Mouse (Mus musculus) liver, embryonic 14.5 days (tissue): ENCODE measurements around the gene Adgre4. TPM values are rescaled to one million over a fixed set of nuclear protein-coding genes. Genes with fewer than 3 reads are reported as not detected.
A peak's percentile ranks its signal among the peaks of the same experiment; 100 is the strongest.
"Not testable (repeated sequence)": the region's sequence is repeated elsewhere in the genome, so short reads cannot be mapped to it uniquely, and the experiment has no call there.

Source experiments
- ATAC-seq: fragments of 200-750 bp; cut with Nextera tagmentation; 2 replicates; pipeline ENCODE4 v1.8.0; 2017; ENCODE audit warnings: moderate number of reproducible peaks, mild to moderate bottlenecking, moderate library complexity; ENCODE audit not compliant: insufficient read depth
- DNase-seq, 3 experiments: peaks; one replicate each; pipeline ENCODE4 v3.0.0-alpha.2; 2012 to 2013; ENCODE audit warnings: low read depth in 3 of 3, low spot score in 3 of 3
- H3K27ac ChIP-seq: fragments of 300-500 bp; sonication (generic); 2 replicates; pipeline ENCODE4 v1.5.1; 2014; ENCODE audit warnings: moderate library complexity, mild to moderate bottlenecking, control low read depth, inconsistent platforms
- H3K27me3 ChIP-seq: fragments of 300-500 bp; sonication (generic); 2 replicates; pipeline ENCODE4 v1.6.1; 2014; ENCODE audit warnings: mild to moderate bottlenecking, low read length, moderate library complexity; ENCODE audit not compliant: control insufficient read depth, insufficient read depth
- H3K36me3 ChIP-seq: fragments of 300-500 bp; sonication (generic); replicated peaks from 2 replicates; pipeline ENCODE4 v1.6.1; 2014; ENCODE audit warnings: low read depth; ENCODE audit not compliant: control insufficient read depth, insufficient read depth
- H3K4me1 ChIP-seq, 2 experiments: fragments of 200-500 bp in 1 of 2; fragments of 300-500 bp in 1 of 2; sonication (generic) in 1 of 2; replicated peaks; 2 replicates each; pipeline ENCODE4 v1.6.1; 2012 to 2014; ENCODE audit warnings: antibody characterized with exemption in 1 of 2, inconsistent platforms in 1 of 2, low read length in 1 of 2; ENCODE audit not compliant: control insufficient read depth in 2 of 2, insufficient read depth in 2 of 2
- H3K4me2 ChIP-seq: fragments of 300-500 bp; sonication (generic); 2 replicates; pipeline ENCODE4 v1.6.1; 2014; ENCODE audit warnings: low read depth, mild to moderate bottlenecking, control low read depth, moderate library complexity
- H3K4me3 ChIP-seq, 2 experiments: fragments of 200-500 bp in 1 of 2; fragments of 300-500 bp in 1 of 2; sonication (generic) in 1 of 2; 2 replicates each; pipeline ENCODE4 v1.5.1; 2012 to 2014; ENCODE audit warnings: low read depth in 2 of 2, low read length in 2 of 2, mild to moderate bottlenecking in 2 of 2, control low read depth in 1 of 2, inconsistent platforms in 1 of 2, moderate library complexity in 1 of 2; ENCODE audit not compliant: insufficient read depth in 1 of 2
- H3K9ac ChIP-seq: fragments of 300-500 bp; sonication (generic); replicated peaks from 2 replicates; pipeline ENCODE4 v1.6.1; 2014; ENCODE audit warnings: mild to moderate bottlenecking, control low read depth, moderate library complexity
- H3K9me3 ChIP-seq: fragments of 300-500 bp; sonication (generic); 2 replicates; pipeline ENCODE4 v1.6.1; 2016; ENCODE audit warnings: low read length, mixed read lengths; ENCODE audit not compliant: control insufficient read depth
- CTCF ChIP-seq: IDR thresholded peaks from 2 replicates; pipeline ENCODE4 v1.5.1; 2016; ENCODE audit warnings: antibody characterized with exemption, low read depth, control low read depth
- EP300 ChIP-seq: IDR thresholded peaks from 2 replicates; pipeline ENCODE4 v1.6.1; 2016; ENCODE audit warnings: antibody characterized with exemption, low read depth
- whole genome bisulfite sequencing: fragments of 180-500 bp; shearing (Covaris S2); extraction: QIAGEN DNeasy Blood & Tissue Kit; methylation state at CpG from one replicate; pipeline ENCODE4 v1.1.7; 2014; ENCODE audit not compliant: insufficient replicate concordance; 5-methylcytosine and 5-hydroxymethylcytosine counted together
- polyA plus RNA-seq, 2 experiments: library from polyadenylated mRNA; depleted of rRNA in 1 of 2; stranded (reverse) in 1 of 2; unstranded in 1 of 2; fragments of >200 nt; fragmentation: Nextera tagmentation in 1 of 2; extraction: Ambion mirVana in 1 of 2; gene quantifications; 2 replicates each; pipeline versions ENCODE4 v1.2.1 to v1.2.3; 2012 to 2014

Adgre4 gene
- polyA plus RNA-seq, 2 experiments = 0.84 to 2.3 TPM

GRCm38 (mm10) chr17:55821566-55821965 is 71.8 kb downstream of the Adgre4 start:
- 55% methylated on average over 1 of the region's 1 CpGs for WGBS
- TF ChIP-seq EP300 (no peak), CTCF (no peak)
- H3K4me1 ChIP-seq = no peaks in the 10 kb centered on the region; a peak in 1 of 4 replicates

GRCm38 (mm10) chr17:55843067-55843466 is 93.3 kb downstream of the Adgre4 start:
- Histone ChIP-seq H3K9ac (no peak overlapping the region), H3K4me3 (no peak overlapping the region), H3K27ac (no peak overlapping the region), H3K36me3 (no peaks in the 10 kb centered on the region), H3K4me2 (no peak overlapping the region), H3K9me3 (no peaks in the 10 kb centered on the region), H3K4me1 (no peaks in the 10 kb centered on the region), H3K27me3 (no peaks in the 10 kb centered on the region)
- no peak for TF ChIP-seq EP300
- no peak for TF ChIP-seq CTCF
- no peak for ATAC-seq
- WGBS = 62% methylated on average over 4 of the region's 4 CpGs
- DNase-seq = no peak

More at GRCm38 (mm10) chr17:55821566-55821965, 71.8 kb downstream of the Adgre4 start:
- DNase-seq = no peak
- Histone ChIP-seq H3K9me3 (no peaks in the 10 kb centered on the region), H3K36me3 (no peaks in the 10 kb centered on the region), H3K4me3 (no peak overlapping the region), H3K4me2 (no peak overlapping the region), H3K27me3 (no peaks in the 10 kb centered on the region), H3K27ac (no peak overlapping the region), H3K9ac (no peak overlapping the region)
- no peak for ATAC-seq

DNA sequence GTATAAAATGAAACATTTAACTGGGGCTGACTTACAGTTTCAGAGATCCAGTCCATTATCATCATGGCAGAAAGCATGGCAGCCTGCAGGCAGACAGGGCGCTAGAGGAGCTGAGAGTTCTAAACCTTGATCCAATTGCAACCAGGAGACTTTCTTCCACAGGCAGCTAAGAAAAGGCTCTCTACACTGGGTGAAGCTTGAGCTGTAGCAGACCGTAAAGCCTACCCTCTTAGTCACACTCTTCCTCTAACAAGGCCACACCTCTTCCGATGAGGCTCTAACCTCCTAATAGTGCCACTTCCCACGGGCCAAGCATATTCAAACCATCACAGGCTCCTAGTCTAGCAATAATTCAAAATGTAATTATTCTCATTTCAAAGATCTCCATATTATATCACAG is 127.4 kb downstream of the Adgre4 start:
- Histone ChIP-seq H3K27ac (no peak overlapping the region), H3K4me2 (no peak overlapping the region), H3K36me3 (no peaks in the 10 kb centered on the region), H3K9ac (no peak overlapping the region), H3K27me3 (no peaks in the 10 kb centered on the region), H3K4me1 (peaks cover 4 to 7% of the 10 kb centered on the region in 2 experiments; a peak in 3 of 4 replicates), H3K4me3 (no peak overlapping the region), H3K9me3 (no peaks in the 10 kb centered on the region)
- no peak for DNase-seq
- WGBS = 76% methylated on average over 4 of the region's 4 CpGs
- ATAC-seq = no peak
- TF ChIP-seq CTCF = no peak
- no peak for TF ChIP-seq EP300

DNA sequence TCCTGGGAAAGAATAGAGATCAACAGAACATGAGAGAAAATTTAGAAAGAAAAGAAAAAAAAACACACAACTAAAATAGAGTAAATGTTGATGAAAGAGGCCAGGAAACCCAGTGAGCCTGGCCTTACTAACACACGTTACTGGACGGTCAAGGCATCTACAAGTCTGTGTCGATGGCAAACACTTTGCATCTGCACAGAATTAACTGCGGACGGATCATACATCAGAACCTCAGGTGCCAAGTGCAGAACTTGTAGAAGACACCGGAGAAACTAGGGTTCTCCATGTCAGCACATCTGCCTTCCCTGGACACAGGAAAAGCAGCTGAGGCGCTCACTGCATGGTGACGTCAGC is 128.5 kb downstream of the Adgre4 start:
- H3K27ac ChIP-seq = peak overlapping the region; percentile 44
- peak; percentile 27 for ATAC-seq
- H3K4me2 ChIP-seq = peak overlapping the region; percentile 80
- not testable (repeated sequence) for H3K36me3 ChIP-seq, DNase-seq, H3K4me1 ChIP-seq, H3K27me3 ChIP-seq, H3K9me3 ChIP-seq
- H3K4me3 ChIP-seq = peak overlapping the region; percentile 63 to 64
- peak overlapping the region; percentile 66 for H3K9ac ChIP-seq
- 2% methylated on average over 6 of the region's 8 CpGs for WGBS

DNA sequence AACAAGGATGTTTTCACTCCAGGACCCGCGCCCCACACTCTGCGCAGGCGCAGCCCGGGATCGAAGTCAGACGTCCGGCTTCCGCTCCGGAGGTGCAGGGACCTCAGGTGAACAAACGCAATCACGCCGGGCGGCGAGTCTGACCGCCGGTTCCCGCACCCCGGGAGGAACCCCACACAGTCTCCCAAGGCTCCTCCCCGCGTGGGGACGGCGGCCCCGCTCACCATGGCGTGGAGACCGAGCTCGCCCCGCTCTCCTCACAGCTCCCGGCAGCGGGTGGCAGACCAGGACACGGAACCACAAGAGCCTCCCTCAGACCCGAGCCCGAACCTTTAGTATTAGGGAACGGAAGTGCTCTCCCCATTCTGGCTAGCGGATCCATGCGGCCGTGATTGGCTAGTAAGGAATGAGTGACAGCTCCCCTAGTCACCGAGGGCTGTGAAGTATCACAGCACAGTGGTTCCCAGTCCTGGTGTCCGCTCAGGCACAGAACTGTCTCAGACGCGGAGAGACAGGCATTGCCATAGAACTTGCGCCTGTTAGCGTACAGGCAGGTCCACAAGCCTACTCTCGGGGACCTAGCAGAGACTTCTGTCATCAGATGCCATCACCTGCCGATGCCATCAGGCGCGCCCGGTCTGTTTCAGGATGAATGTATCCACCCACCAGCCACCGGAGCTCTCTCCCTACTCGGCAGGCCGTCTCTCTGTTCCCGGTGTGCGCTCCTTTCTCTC is 129.0 kb downstream of the Adgre4 start, which contains the start of gene Zfp119a:
Zfp119a (minus strand) TSS at position 295 of the 734 bp plus-strand sequence.
- H3K9ac ChIP-seq = peak within 1 kb of the TSS; percentile 66
- not testable (repeated sequence) for H3K27me3 ChIP-seq, H3K36me3 ChIP-seq, H3K4me1 ChIP-seq, H3K9me3 ChIP-seq
- H3K4me2 ChIP-seq = peak within 1 kb of the TSS; percentile 80
- DNase-seq (peak; percentile 63 to 78 (median 70)), ATAC-seq (peak; percentile 97)
- H3K4me3 ChIP-seq = peak within 1 kb of the TSS; percentile 63 to 64
- WGBS = under 1% methylated on average over 35 of the region's 53 CpGs
- H3K27ac ChIP-seq = peak within 1 kb of the TSS; percentile 44
